Mouse (Mus musculus) liver, postnatal 0 days (tissue): ENCODE results near the gene Mef2a. TPM values are rescaled to one million over a fixed set of nuclear protein-coding genes. Genes with fewer than 3 reads are reported as not detected.

Experiments used
- ATAC-seq: fragments of 200-750 bp; cut with Nextera tagmentation; 2 replicates; pipeline ENCODE4 v1.8.0; 2017; ENCODE audit warnings: mild to moderate bottlenecking, moderate library complexity
- DNase-seq: peaks from one replicate; pipeline ENCODE4 v3.0.0-alpha.2; 2016
- H3K27ac ChIP-seq: fragments of 300-500 bp; sonication (generic); 2 replicates; pipeline ENCODE4 v1.5.1; 2014; ENCODE audit warnings: antibody characterized with exemption, moderate library complexity, mild to moderate bottlenecking, low read depth
- H3K27me3 ChIP-seq: fragments of 300-500 bp; sonication (generic); 2 replicates; pipeline ENCODE4 v1.6.1; 2014; ENCODE audit warnings: low read length, control low read depth, mixed read lengths; ENCODE audit not compliant: insufficient read depth
- H3K36me3 ChIP-seq: fragments of 300-500 bp; sonication (generic); replicated peaks from 2 replicates; pipeline ENCODE4 v1.6.1; 2014; ENCODE audit warnings: mild to moderate bottlenecking, control low read depth, low read length, moderate library complexity, mixed read lengths; ENCODE audit not compliant: insufficient read depth
- H3K4me1 ChIP-seq: fragments of 300-500 bp; sonication (generic); 2 replicates; pipeline ENCODE4 v1.6.1; 2014; ENCODE audit warnings: antibody characterized with exemption, mild to moderate bottlenecking, control low read depth; ENCODE audit not compliant: insufficient read depth
- H3K4me2 ChIP-seq: fragments of 300-500 bp; sonication (generic); 2 replicates; pipeline ENCODE4 v1.6.1; 2014; ENCODE audit warnings: low read depth, mild to moderate bottlenecking, low read length, moderate library complexity, mixed read lengths
- H3K4me3 ChIP-seq: fragments of 300-500 bp; sonication (generic); 2 replicates; pipeline ENCODE4 v1.5.1; 2014; ENCODE audit warnings: low read depth, low read length
- H3K9ac ChIP-seq: fragments of 300-500 bp; sonication (generic); replicated peaks from 2 replicates; pipeline ENCODE4 v1.6.1; 2014; ENCODE audit warnings: mild to moderate bottlenecking, moderate library complexity
- H3K9me3 ChIP-seq: fragments of 300-500 bp; sonication (generic); 2 replicates; pipeline ENCODE4 v1.6.1; 2016; ENCODE audit warnings: mild to moderate bottlenecking, control low read depth, low read length, mixed read lengths
- CTCF ChIP-seq: sonication (generic); IDR thresholded peaks from 2 replicates; pipeline ENCODE4 v1.5.1; 2016; ENCODE audit warnings: antibody characterized with exemption, low read depth
- EP300 ChIP-seq: IDR thresholded peaks from 2 replicates; pipeline ENCODE4 v1.6.1; 2016; ENCODE audit warnings: antibody characterized with exemption, low read depth, mild to moderate bottlenecking
- WGBS: fragments of 180-500 bp; shearing (Covaris S2); extraction: QIAGEN DNeasy Blood & Tissue Kit; methylation state at CpG from one replicate; pipeline ENCODE4 v1.1.7; 2014; ENCODE audit not compliant: insufficient replicate concordance; 5-methylcytosine and 5-hydroxymethylcytosine counted together
- polyA plus RNA-seq: library from polyadenylated mRNA; unstranded; fragments of >200 nt; fragmentation: Nextera tagmentation; extraction: Ambion mirVana; gene quantifications from 2 replicates; pipeline ENCODE4 v1.2.1, GENCODE M21; 2015

Mef2a gene
- polyA plus RNA-seq, 1 experiment from 2014 or later = 10.7 TPM

GRCm38 (mm10) chr7:67371891-67372672, 576 bp downstream of the Mef2a start:
- Histone ChIP-seq H3K4me2 (peak overlapping the region; percentile 91), H3K4me3 (peak overlapping the region; percentile 93), H3K9ac (peak overlapping the region; percentile 99), H3K9me3 (no peaks in the 10 kb centered on the region), H3K36me3 (no peaks in the 10 kb centered on the region), H3K27me3 (no peaks in the 10 kb centered on the region), H3K27ac (peak overlapping the region; percentile 97), H3K4me1 (peaks cover 21% of the 10 kb centered on the region)
- WGBS = 2% methylated on average over 43 of the region's 75 CpGs
- ATAC-seq (peak; percentile 40), DNase-seq (no peak)
- no peak for TF ChIP-seq EP300
- no peak for TF ChIP-seq CTCF

GRCm38 (mm10) chr7:67371351-67371890, 1.2 kb downstream of the Mef2a start:
- ATAC-seq = no peak
- 10% methylated on average over 10 of the region's 10 CpGs for WGBS

GRCm38 (mm10) chr7:67369645-67370044, 3.0 kb downstream of the Mef2a start:
- DNase-seq = no peak
- H3K27me3 ChIP-seq = no peaks in the 10 kb centered on the region

More at GRCm38 (mm10) chr7:67371351-67371890, 1.2 kb downstream of the Mef2a start:
- Histone ChIP-seq H3K4me2 (peak overlapping the region; percentile 91), H3K27me3 (no peaks in the 10 kb centered on the region), H3K4me3 (peak overlapping the region; percentile 93), H3K4me1 (peaks cover 24% of the 10 kb centered on the region), H3K27ac (peak overlapping the region; percentile 97), H3K9ac (peak overlapping the region; percentile 99), H3K9me3 (no peaks in the 10 kb centered on the region), H3K36me3 (no peaks in the 10 kb centered on the region)
- DNase-seq = no peak
- no peak for TF ChIP-seq EP300
- TF ChIP-seq CTCF = no peak

GRCm38 (mm10) chr7:67368394-67368793, 4.3 kb downstream of the Mef2a start:
- Histone ChIP-seq H3K4me2 (peak overlapping the region; percentile 45), H3K27ac (peak overlapping the region; percentile 37), H3K4me3 (no peak overlapping the region), H3K36me3 (no peaks in the 10 kb centered on the region), H3K27me3 (no peaks in the 10 kb centered on the region), H3K4me1 (peaks cover 16% of the 10 kb centered on the region), H3K9ac (no peak overlapping the region), H3K9me3 (no peaks in the 10 kb centered on the region)
- 58% methylated on average over 2 of the region's 2 CpGs for WGBS
- TF ChIP-seq EP300 (no peak), CTCF (no peak)
- ATAC-seq (no peak), DNase-seq (no peak)

More at GRCm38 (mm10) chr7:67369645-67370044, 3.0 kb downstream of the Mef2a start:
- Histone ChIP-seq H3K36me3 (no peaks in the 10 kb centered on the region), H3K4me3 (no peak overlapping the region), H3K27ac (no peak overlapping the region), H3K9ac (no peak overlapping the region), H3K4me1 (peaks cover 24% of the 10 kb centered on the region), H3K9me3 (no peaks in the 10 kb centered on the region), H3K4me2 (no peak overlapping the region)
- WGBS = 66% methylated on average over 4 of the region's 4 CpGs
- ATAC-seq = no peak
- no peak for TF ChIP-seq EP300
- no peak for TF ChIP-seq CTCF

- H3K4me1 ChIP-seq = no peaks in the 10 kb centered on the region; the same call in 1 of the 2 replicates
- H3K27ac ChIP-seq = no peak overlapping the region
- H3K4me2 ChIP-seq = no peak overlapping the region
- no peak overlapping the region for H3K9ac ChIP-seq
- ATAC-seq = no peak
- WGBS = 72% methylated on average over 3 of the region's 3 CpGs
- no peak overlapping the region for H3K4me3 ChIP-seq
- DNase-seq = no peak
- no peak for TF ChIP-seq CTCF
- TF ChIP-seq EP300 = no peak
- no peaks in the 10 kb centered on the region for H3K36me3 ChIP-seq
- no peaks in the 10 kb centered on the region for H3K9me3 ChIP-seq
- H3K27me3 ChIP-seq = no peaks in the 10 kb centered on the region
These were observed 12.1 kb downstream of the Mef2a start for GRCm38 (mm10) chr7:67360588-67360987.

GRCm38 (mm10) chr7:67359863-67360262, 12.8 kb downstream of the Mef2a start:
- no peaks in the 10 kb centered on the region for H3K36me3 ChIP-seq
- ATAC-seq = no peak
- no peak overlapping the region for H3K9ac ChIP-seq
- no peaks in the 10 kb centered on the region for H3K27me3 ChIP-seq
- no peak overlapping the region for H3K4me2 ChIP-seq
- no peak overlapping the region for H3K4me3 ChIP-seq
- DNase-seq = no peak
- H3K4me1 ChIP-seq = no peaks in the 10 kb centered on the region; the same call in 1 of the 2 replicates
- no peak overlapping the region for H3K27ac ChIP-seq
- TF ChIP-seq CTCF (no peak), EP300 (no peak)
- H3K9me3 ChIP-seq = no peaks in the 10 kb centered on the region
